Mouse (Mus musculus) megakaryocyte progenitor cell, adult 5-6 weeks (primary cell): ENCODE measurements around the gene Gm13278. TPM values are rescaled to one million over a fixed set of nuclear protein-coding genes. Genes with fewer than 3 reads are reported as not detected.
"Not testable (repeated sequence)": the region's sequence is repeated elsewhere in the genome, so short reads cannot be mapped to it uniquely, and the experiment has no call there.

Experiments
- ATAC-seq: replicated peaks from 2 replicates; pipeline ENCODE4 v1.8.0; 2016; ENCODE audit warnings: mild to moderate bottlenecking, moderate TSS enrichment, inconsistent platforms; ENCODE audit not compliant: poor library complexity
- total RNA-seq, 2 experiments: library from RNA; stranded (forward) in 1 of 2; stranded (reverse) in 1 of 2; fragments of 157-497, 149-512 nt in 1 of 2; fragments of 200-1000 nt in 1 of 2; gene quantifications; 2 replicates each; pipeline versions ENCODE4 v1.2.3 to v1.2.4; 2015 to 2017

Gm13278 gene
- total RNA-seq, 2 experiments from 2014 or later: not detected

DNA sequence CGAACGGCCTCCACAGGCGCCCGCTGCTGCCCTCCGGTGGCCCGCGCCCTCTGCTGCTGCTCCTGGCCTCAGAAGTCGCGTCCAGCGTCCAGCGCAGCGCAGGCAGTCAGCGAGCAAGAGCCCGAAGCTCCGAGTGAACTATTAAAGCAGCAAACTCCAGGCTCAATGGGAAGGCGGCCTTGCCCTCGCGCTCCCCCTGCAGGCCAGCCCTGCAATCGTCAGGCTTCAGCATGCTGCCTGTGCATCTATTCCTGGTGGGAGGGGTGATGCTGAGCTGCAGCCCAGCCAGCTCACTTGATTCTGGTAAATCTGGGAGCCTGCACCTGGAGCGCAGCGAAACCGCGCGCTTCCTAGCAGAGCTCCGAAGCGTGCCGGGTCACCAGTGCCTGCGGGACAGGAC lies 2.9 kb upstream of the Gm13278 start, which contains the start of gene Gm13277:
Gm13277 (plus strand) TSS at position 231 of the 400 bp plus-strand sequence.
- not testable (repeated sequence) for ATAC-seq

GRCm38 (mm10) chr4:88793936-88794675 lies 2.8 kb downstream of the Gm13278 start, which contains the start of gene Gm13275:
Gene Gm13275 (plus strand): TSS chr4:88794487.
- ATAC-seq: not testable (repeated sequence)

GRCm38 (mm10) chr4:88797097-88797496 lies 5.7 kb downstream of the Gm13278 start, which contains the start of gene Gm13279:
Gene Gm13279 (plus strand): TSS chr4:88797397.
- ATAC-seq: not testable (repeated sequence)

DNA sequence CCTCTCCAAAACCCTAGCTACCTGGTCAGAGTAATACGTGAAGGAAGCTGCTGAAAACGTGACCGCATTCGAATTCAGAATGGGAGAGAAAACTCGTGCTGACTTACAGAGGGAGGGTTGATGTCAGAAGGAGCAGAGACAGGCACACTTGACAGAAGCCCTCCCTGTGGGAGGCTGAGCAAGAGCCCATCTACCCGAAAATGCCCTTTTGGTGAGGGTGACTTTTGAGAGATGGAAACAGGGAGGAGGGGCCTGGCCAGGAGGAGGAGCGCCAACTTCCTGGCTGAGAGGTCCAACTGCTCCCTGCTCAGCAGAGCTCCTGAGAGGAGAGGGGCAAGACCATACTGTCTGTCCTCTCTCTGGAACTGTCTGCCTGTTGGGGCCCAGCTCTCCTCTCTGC lies 8.0 kb downstream of the Gm13278 start, which contains the start of gene Gm13285:
Gm13285 (plus strand) TSS at position 301 of the 400 bp plus-strand sequence.
- ATAC-seq: not testable (repeated sequence)

DNA sequence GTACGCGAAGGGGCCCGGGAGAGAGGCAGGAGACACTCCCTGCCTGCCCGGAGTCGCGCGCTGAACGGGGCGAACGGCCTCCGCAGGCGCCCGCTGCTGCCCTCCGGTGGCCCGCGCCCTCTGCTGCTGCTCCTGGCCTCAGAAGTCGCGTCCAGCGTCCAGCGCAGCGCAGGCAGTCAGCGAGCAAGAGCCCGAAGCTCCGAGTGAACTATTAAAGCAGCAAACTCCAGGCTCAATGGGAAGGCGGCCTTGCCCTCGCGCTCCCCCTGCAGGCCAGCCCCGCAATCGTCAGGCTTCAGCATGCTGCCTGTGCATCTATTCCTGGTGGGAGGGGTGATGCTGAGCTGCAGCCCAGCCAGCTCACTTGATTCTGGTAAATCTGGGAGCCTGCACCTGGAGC lies 11.6 kb downstream of the Gm13278 start, which contains the start of gene Gm13287:
Gm13287 (plus strand) TSS at position 301 of the 400 bp plus-strand sequence.
- ATAC-seq: not testable (repeated sequence)

DNA sequence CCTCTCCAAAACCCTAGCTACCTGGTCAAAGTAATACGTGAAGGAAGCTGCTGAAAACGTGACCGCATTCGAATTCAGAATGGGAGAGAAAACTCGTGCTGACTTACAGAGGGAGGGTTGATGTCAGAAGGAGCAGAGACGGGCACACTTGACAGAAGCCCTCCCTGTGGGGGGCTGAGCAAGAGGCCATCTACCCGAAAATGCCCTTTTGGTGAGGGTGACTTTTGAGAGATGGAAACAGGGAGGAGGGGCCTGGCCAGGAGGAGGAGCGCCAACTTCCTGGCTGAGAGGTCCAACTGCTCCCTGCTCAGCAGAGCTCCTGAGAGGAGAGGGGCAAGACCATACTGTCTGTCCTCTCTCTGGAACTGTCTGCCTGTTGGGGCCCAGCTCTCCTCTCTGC lies 13.9 kb downstream of the Gm13278 start, which contains the start of gene Gm13288:
Gm13288 (plus strand) TSS at position 301 of the 400 bp plus-strand sequence.
- ATAC-seq: not testable (repeated sequence)

DNA sequence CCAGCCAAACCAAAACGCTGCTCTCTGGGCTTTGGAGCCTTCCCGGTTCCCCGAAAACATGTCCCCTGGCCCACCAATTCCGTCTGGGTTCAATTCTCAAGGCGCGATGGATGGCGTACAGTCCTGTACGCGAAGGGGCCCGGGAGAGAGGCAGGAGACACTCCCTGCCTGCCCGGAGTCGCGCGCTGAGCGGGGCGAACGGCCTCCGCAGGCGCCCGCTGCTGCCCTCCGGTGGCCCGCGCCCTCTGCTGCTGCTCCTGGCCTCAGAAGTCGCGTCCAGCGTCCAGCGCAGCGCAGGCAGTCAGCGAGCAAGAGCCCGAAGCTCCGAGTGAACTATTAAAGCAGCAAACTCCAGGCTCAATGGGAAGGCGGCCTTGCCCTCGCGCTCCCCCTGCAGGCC lies 14.4 kb downstream of the Gm13278 start:
- ATAC-seq: not testable (repeated sequence)

- no peak for ATAC-seq
Observed at GRCm38 (mm10) chr4:88815928-88816327, 24.6 kb downstream of the Gm13278 start, which contains the start of gene Ifna7. Gene Ifna7 (plus strand): TSS chr4:88816228.

DNA sequence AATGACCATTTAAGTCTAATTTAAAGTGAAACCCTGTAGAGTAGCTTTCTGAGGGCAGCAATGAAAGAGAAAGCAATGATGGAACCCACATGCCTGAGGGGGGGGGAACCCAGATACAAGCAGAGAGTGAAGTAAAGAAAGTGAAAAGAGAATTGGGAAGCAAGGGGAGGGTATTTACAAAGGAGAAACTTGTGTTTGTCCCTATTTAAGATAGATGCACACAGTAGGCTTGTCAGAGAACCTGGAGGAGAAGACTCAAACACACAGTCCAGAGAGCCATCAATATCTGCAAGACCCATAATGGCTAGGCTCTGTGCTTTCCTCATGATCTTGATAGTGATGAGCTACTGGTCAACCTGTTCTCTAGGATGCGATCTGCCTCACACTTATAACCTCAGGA lies 28.3 kb downstream of the Gm13278 start, which contains the start of gene Ifna11:
Ifna11 (plus strand) TSS at position 301 of the 400 bp plus-strand sequence.
- no peak for ATAC-seq

- peak; percentile 66 for ATAC-seq
Observed at GRCm38 (mm10) chr4:88822995-88823394, 31.6 kb downstream of the Gm13278 start.

GRCm38 (mm10) chr4:88827116-88827515 lies 35.8 kb downstream of the Gm13278 start, which contains the start of gene Ifna6:
Gene Ifna6 (plus strand): TSS chr4:88827416.
- ATAC-seq: not testable (repeated sequence)

GRCm38 (mm10) chr4:88830523-88830922 lies 39.2 kb downstream of the Gm13278 start:
- ATAC-seq: peak; percentile 64

DNA sequence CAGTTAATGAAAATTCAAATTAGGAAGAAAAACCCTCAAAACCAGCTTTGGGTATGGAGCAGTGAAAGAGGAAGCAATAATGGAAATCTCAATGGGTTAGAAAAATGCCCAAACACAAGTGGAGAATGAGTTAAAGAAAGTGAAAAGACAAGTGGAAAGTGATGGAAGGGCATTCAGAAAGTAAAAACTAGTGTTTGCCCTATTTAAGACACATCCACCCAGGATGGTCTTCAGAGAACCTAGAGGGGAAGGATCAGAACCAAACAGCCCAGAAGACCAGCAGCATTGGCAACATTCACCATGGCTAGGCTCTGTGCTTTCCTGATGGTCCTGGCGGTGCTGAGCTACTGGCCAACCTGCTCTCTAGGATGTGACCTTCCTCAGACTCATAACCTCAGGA lies 43.9 kb downstream of the Gm13278 start, which contains the start of gene Ifna5:
Ifna5 (plus strand) TSS at position 301 of the 400 bp plus-strand sequence.
- ATAC-seq: not testable (repeated sequence)

GRCm38 (mm10) chr4:88838828-88839227 lies 47.5 kb downstream of the Gm13278 start:
- peak; percentile 65 for ATAC-seq

DNA sequence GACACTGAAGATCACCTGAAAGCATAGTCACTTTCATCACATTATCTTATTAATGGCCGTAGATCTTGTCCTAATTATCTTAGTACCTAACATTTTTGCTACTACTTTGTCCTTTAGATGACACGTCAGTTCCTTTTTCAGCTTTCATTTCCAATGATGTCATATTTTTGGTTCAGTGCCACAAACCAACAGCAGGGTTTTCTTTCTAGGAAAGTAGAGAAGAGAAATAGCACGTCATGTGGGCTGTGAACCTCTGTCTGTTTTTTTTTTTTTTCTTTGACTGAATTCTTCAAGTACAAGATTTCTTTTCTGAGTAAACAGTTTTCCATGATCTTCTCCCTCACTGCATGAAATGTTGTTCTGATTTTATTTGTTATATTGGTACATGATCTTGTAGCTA lies 48.7 kb downstream of the Gm13278 start:
- ATAC-seq: peak; percentile 46; the same call in 1 of the 2 replicates

DNA sequence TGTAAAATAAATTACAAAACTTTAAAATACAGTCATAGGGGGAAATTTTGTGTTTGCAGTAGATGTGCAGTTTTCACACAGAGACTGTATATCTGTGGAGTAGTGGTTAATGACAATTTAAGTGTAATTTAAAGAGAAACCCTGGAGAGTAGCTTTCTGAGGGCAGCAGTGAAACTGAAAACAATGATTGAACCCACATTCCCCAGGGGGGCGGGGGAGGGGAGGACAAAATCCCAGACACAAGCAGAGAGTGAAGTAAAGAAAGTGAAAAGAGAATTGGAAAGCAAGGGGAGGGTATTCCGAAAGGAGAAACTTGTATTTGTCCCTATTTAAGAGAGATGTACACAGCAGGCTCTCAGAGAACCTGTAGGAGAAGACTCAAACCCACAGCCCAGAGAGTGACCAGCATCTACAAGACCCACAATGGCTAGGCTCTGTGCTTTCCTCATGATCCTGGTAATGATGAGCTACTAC lies 50.1 kb downstream of the Gm13278 start, which contains the start of gene Ifna4:
Ifna4 (plus strand) TSS at position 424 of the 474 bp plus-strand sequence.
- no peak for ATAC-seq

Other genes with a start within 250 kb of the Gm13278 start
Only the 30 nearest of the 31 such genes appear.
- gene Ifna14, start 219.8 kb upstream of the Gm13278 start, total RNA-seq (2015): not detected in 2 replicates
- not detected in 2 replicates for gene Ifna14, start 219.8 kb upstream of the Gm13278 start, total RNA-seq (2017)
- gene Ifna9, start 199.2 kb upstream of the Gm13278 start, total RNA-seq (2015): not detected in 2 replicates
- gene Ifna9, start 199.2 kb upstream of the Gm13278 start, total RNA-seq (2017): not detected in 2 replicates
- not detected in 2 replicates for gene Ifna12, start 188.2 kb upstream of the Gm13278 start, total RNA-seq (2015)
- not detected in 2 replicates for gene Ifna12, start 188.2 kb upstream of the Gm13278 start, total RNA-seq (2017)
- gene C87499, start 157.1 kb upstream of the Gm13278 start, total RNA-seq (2015): not detected in 2 replicates
- not detected in 2 replicates for gene C87499, start 157.1 kb upstream of the Gm13278 start, total RNA-seq (2017)
- gene Ifna13, start 147.1 kb upstream of the Gm13278 start, total RNA-seq (2015): not detected in 2 replicates
- 0.20 and 0.29 TPM in 2 replicates for gene Ifna13, start 147.1 kb upstream of the Gm13278 start, total RNA-seq (2017)
- gene Ifna16, start 114.6 kb upstream of the Gm13278 start, total RNA-seq (2015): not detected in 2 replicates
- not detected in 2 replicates for gene Ifna16, start 114.6 kb upstream of the Gm13278 start, total RNA-seq (2017)
- gene Ifna2, start 107.6 kb upstream of the Gm13278 start, total RNA-seq (2015): not detected in 2 replicates
- gene Ifna2, start 107.6 kb upstream of the Gm13278 start, total RNA-seq (2017): not detected in 2 replicates
- gene Ifnab, start 100.2 kb upstream of the Gm13278 start, total RNA-seq (2015): not detected in 2 replicates
- gene Ifnab, start 100.2 kb upstream of the Gm13278 start, total RNA-seq (2017): not detected in 2 replicates
- gene Gm26566, start 69.7 kb upstream of the Gm13278 start, total RNA-seq (2015): 0.56 TPM in 1 of 2 replicates, not detected in the other
- 1.2 and 1.5 TPM in 2 replicates for gene Gm26566, start 69.7 kb upstream of the Gm13278 start, total RNA-seq (2017)
- 48.8 and 49.8 TPM in 2 replicates for gene Klhl9, start 69.1 kb upstream of the Gm13278 start, total RNA-seq (2015)
- gene Klhl9, start 69.1 kb upstream of the Gm13278 start, total RNA-seq (2017): 70.2 and 85.6 TPM in 2 replicates
- gene Gm13271, start 36.7 kb upstream of the Gm13278 start, total RNA-seq (2015): not detected in 2 replicates
- gene Gm13271, start 36.7 kb upstream of the Gm13278 start, total RNA-seq (2017): not detected in 2 replicates
- gene Gm13283, start 31.4 kb upstream of the Gm13278 start, total RNA-seq (2015): not detected in 2 replicates
- 0.67 and 0.68 TPM in 2 replicates for gene Gm13283, start 31.4 kb upstream of the Gm13278 start, total RNA-seq (2017)
- not detected in 2 replicates for gene Gm13290, start 17.7 kb upstream of the Gm13278 start, total RNA-seq (2015)
- not detected in 2 replicates for gene Gm13290, start 17.7 kb upstream of the Gm13278 start, total RNA-seq (2017)
- not detected in 2 replicates for gene Gm13289, start 14.6 kb upstream of the Gm13278 start, total RNA-seq (2015)
- gene Gm13289, start 14.6 kb upstream of the Gm13278 start, total RNA-seq (2017): not detected in 2 replicates
- gene Gm13272, start 11.7 kb upstream of the Gm13278 start, total RNA-seq (2015): 0.49 TPM in 1 of 2 replicates, not detected in the other
- not detected in 2 replicates for gene Gm13272, start 11.7 kb upstream of the Gm13278 start, total RNA-seq (2017)
- gene Ifnz, start 9.4 kb upstream of the Gm13278 start, total RNA-seq (2015): 0.25 TPM in 1 of 2 replicates, not detected in the other
- not detected in 2 replicates for gene Ifnz, start 9.4 kb upstream of the Gm13278 start, total RNA-seq (2017)
- not detected in 2 replicates for gene Gm13276, start 5.8 kb upstream of the Gm13278 start, total RNA-seq (2015)
- not detected in 2 replicates for gene Gm13276, start 5.8 kb upstream of the Gm13278 start, total RNA-seq (2017)
- gene Gm13277, start 2.9 kb upstream of the Gm13278 start, total RNA-seq (2015): not detected in 2 replicates
- gene Gm13277, start 2.9 kb upstream of the Gm13278 start, total RNA-seq (2017): not detected in 2 replicates
- gene Gm13275, start 2.9 kb downstream of the Gm13278 start, total RNA-seq (2015): not detected in 2 replicates
- gene Gm13275, start 2.9 kb downstream of the Gm13278 start, total RNA-seq (2017): not detected in 2 replicates
- not detected in 2 replicates for gene Gm13279, start 5.8 kb downstream of the Gm13278 start, total RNA-seq (2015)
- not detected in 2 replicates for gene Gm13279, start 5.8 kb downstream of the Gm13278 start, total RNA-seq (2017)
- not detected in 2 replicates for gene Gm13285, start 8.1 kb downstream of the Gm13278 start, total RNA-seq (2015)
- gene Gm13285, start 8.1 kb downstream of the Gm13278 start, total RNA-seq (2017): not detected in 2 replicates
- gene Gm13287, start 11.7 kb downstream of the Gm13278 start, total RNA-seq (2015): not detected in 2 replicates
- not detected in 2 replicates for gene Gm13287, start 11.7 kb downstream of the Gm13278 start, total RNA-seq (2017)
- gene Gm13288, start 14.0 kb downstream of the Gm13278 start, total RNA-seq (2015): 0.07 TPM in 1 of 2 replicates, not detected in the other
- gene Gm13288, start 14.0 kb downstream of the Gm13278 start, total RNA-seq (2017): 0.07 and 0.12 TPM in 2 replicates
- not detected in 2 replicates for gene Ifna7, start 24.7 kb downstream of the Gm13278 start, total RNA-seq (2015)
- not detected in 2 replicates for gene Ifna7, start 24.7 kb downstream of the Gm13278 start, total RNA-seq (2017)
- gene Ifna11, start 28.4 kb downstream of the Gm13278 start, total RNA-seq (2015): not detected in 2 replicates
- gene Ifna11, start 28.4 kb downstream of the Gm13278 start, total RNA-seq (2017): not detected in 2 replicates
- gene Ifna6, start 35.9 kb downstream of the Gm13278 start, total RNA-seq (2015): not detected in 2 replicates
- gene Ifna6, start 35.9 kb downstream of the Gm13278 start, total RNA-seq (2017): not detected in 2 replicates
- gene Ifna5, start 44.0 kb downstream of the Gm13278 start, total RNA-seq (2015): not detected in 2 replicates
- not detected in 2 replicates for gene Ifna5, start 44.0 kb downstream of the Gm13278 start, total RNA-seq (2017)
- not detected in 2 replicates for gene Ifna4, start 50.3 kb downstream of the Gm13278 start, total RNA-seq (2015)
- not detected in 2 replicates for gene Ifna4, start 50.3 kb downstream of the Gm13278 start, total RNA-seq (2017)
- gene Ifna1, start 58.5 kb downstream of the Gm13278 start, total RNA-seq (2015): not detected in 2 replicates
- gene Ifna1, start 58.5 kb downstream of the Gm13278 start, total RNA-seq (2017): not detected in 2 replicates
- gene Ifne, start 88.7 kb downstream of the Gm13278 start, total RNA-seq (2015): not detected in 2 replicates
- gene Ifne, start 88.7 kb downstream of the Gm13278 start, total RNA-seq (2017): not detected in 2 replicates